Mouse (Mus musculus) E14TG2a.4 (cell line): Measurements from ENCODE around the gene Ube2m.

Experiments
- CTCF ChIP-seq: conservative IDR thresholded peaks from 2 replicates; pipeline ENCODE4 v1.5.1; 2014; ENCODE audit warnings: low read length
- POU5F1 ChIP-seq: IDR thresholded peaks from 2 replicates; pipeline ENCODE4 v1.6.1; 2014; ENCODE audit warnings: low read length, borderline replicate concordance

DNA sequence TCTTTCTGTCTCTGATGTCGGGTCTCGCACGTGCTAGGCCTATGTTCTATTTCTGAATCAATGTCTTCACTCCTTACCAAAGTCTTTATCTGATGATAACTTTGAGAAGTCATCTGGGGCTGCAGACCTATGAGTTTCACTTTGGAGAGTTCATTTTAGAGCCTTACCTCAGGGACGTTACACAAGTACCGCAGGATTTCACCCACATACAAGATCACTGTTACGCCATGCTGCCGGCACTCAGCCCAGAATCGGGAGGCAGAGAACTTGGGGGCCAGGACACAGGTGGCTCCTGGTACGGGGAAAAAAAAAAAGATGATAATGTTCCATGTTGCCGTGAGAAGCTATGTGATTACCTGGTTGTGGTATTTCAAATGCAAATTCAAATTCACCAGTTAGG is 44.9 kb downstream of the Ube2m start:
- TF ChIP-seq CTCF (no peak), POU5F1 (no peak)
